Mouse (Mus musculus) kidney, adult 18-20 months (tissue): ENCODE measurements at regions not wholly inside any gene's neighbourhood (a gene's known extent, or its start where the extent isn't known, plus 50 kb on each side); places are given as distances from the start of the nearest gene placed in this dataset.

ENCODE experiments used
- DNase-seq: peaks from one replicate; pipeline ENCODE4 v3.0.0; 2021

GRCm38 (mm10) chr5:46488140-46488942, 630.9 kb upstream of the Lcorl start:
- DNase-seq, result no peak

- DNase-seq, result no peak
Measured at GRCm38 (mm10) chr5:46486740-46487326, 629.4 kb upstream of the Lcorl start.

DNA sequence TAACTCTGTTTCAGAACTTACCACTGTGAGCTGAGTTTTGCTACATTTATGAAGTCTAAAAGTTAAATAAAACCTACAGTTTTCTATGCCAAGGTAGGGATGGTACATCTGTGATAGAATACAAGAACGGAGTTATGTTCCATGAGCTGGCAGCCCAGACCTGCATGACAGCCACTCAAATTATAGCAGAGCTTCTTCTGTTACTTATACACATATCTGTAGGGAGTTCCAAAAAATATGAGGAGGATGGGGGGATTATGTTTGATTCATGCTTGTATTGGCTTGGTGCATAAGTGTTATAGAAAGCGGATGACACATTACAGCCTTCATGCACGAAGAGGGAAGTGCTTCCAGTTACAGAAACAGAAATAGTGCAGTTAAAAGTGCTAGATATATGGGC, 598.9 kb upstream of the Lcorl start:
- DNase-seq, result no peak

- DNase-seq, result no peak
Measured at GRCm38 (mm10) chr5:46448274-46448673, 590.9 kb upstream of the Lcorl start.

DNA sequence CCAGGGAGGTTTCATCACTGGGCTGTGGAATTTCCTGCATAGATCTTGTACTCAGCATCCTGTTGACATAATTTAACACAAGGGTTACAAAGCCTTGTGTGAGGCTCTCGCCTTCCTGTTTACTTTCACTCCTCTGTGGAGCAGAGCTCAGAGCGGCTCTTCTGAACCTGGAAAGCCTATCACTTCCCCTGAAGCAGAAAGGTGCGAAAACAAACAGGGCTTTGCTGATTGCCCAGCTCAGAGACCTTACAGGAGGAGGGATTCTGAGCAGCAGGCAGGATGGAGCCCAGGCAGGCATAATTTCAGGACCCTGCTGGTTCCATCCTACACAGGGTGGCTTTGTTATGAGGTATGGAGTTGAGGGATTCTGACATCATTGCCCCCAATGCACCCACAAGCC, 588.4 kb upstream of the Lcorl start:
- DNase-seq, result no peak

GRCm38 (mm10) chr5:46445122-46445521, 587.7 kb upstream of the Lcorl start:
- DNase-seq, result no peak

- no peak for DNase-seq
Measured at GRCm38 (mm10) chr5:46443805-46444340, 586.5 kb upstream of the Lcorl start.

GRCm38 (mm10) chr5:46442600-46443248, 585.3 kb upstream of the Lcorl start:
- DNase-seq, result no peak

DNA sequence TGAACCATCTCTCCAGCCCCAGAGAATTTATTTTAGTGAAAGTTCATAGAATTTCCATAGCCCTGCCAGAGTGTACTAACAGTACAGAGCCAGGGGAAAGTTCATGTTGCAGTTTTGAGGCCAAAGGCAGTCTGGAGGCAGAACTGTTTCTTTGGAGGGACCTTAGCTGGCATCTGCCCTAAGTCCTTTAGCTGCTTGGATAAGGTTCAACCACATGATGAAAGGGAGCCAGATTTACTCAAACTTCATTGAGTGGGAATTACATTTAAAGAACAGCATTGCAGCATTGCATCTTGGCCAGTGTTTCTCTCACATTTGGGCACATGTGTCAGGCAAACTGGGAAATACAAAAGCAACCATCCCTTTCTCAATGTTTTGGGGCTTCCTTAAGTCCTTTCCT, 584.3 kb upstream of the Lcorl start:
- DNase-seq, result no peak

DNA sequence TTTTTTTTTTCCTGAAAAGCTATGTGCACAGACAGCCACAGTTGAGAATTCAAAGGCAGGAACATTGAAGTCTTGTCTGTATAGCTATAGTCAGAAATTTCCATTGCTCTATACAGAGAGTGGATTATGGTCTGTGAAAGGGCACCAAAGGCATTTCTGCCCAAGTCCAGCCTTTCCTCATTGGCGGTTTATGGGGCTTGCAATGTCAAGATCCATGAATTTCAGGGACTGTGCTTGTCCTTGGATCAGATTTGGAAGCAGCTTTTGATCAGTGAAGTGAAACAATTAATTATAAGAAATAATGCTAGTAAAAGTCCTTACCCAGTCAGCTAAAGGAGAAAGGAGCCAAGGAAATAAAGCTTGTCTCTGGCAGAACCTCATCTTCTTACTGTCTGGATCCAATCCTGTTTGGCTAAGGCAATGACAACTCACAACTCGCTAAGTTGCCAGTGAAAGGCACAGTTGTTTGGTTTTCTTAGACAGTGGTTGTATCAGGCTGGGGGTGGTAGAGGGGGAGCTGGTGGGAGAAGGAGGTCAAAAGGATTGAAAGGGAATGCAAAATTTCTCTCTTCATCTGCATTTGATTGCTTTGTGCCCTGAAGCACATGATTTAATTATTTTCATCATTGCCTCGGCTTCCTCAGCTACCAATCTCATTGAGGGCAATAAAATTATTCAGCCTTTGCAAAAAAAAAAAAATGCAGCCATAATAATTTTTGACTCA, 574.4 kb upstream of the Lcorl start:
- DNase-seq, result no peak

GRCm38 (mm10) chr5:46422738-46423137, 565.3 kb upstream of the Lcorl start:
- DNase-seq, result no peak

DNA sequence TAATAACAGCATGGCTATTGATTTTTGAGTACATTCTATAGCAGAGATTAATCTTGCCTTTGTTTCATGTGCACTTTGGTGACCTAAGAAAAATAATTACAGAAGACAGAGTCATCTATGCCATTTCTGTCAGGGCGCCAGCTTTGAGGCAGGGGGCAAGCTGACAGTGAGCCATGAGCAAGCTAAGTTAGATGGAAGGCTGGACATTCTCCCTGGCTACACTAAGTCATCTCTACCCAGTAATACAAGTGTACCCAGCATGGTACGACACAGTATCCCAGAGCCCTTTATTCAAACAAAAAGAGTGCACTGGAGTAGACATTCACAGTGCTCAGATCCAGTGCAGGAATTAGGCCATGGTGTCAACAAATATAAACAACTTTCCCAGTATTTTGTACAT, 549.6 kb upstream of the Lcorl start:
- DNase-seq, result no peak

- no peak for DNase-seq
Measured at GRCm38 (mm10) chr5:46406404-46406803, 549.0 kb upstream of the Lcorl start.

DNA sequence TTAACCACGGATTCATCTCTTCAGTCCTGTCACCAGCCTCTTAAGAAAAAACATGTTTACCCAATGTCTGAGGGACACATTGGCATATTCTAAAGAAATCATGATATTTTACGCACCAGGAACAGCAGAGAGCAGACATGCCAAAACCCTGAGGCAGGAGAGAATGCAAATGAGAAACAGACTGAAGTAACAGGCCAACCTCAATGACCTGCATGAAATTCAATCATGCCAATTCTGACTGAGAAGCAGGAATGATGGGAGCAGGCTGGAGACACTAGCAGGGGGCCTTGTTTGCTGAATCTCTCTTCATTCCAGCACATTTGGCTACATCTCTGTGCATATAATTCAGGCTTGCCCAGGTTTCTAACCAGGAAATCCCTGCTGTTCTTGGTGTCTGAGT, 529.2 kb upstream of the Lcorl start:
- DNase-seq, result no peak

GRCm38 (mm10) chr5:46367328-46367727, 509.9 kb upstream of the Lcorl start:
- DNase-seq, result no peak

GRCm38 (mm10) chr5:46363661-46364060, 506.2 kb upstream of the Lcorl start:
- DNase-seq, result no peak

GRCm38 (mm10) chr5:46361637-46362036, 504.2 kb upstream of the Lcorl start:
- DNase-seq, result no peak

DNA sequence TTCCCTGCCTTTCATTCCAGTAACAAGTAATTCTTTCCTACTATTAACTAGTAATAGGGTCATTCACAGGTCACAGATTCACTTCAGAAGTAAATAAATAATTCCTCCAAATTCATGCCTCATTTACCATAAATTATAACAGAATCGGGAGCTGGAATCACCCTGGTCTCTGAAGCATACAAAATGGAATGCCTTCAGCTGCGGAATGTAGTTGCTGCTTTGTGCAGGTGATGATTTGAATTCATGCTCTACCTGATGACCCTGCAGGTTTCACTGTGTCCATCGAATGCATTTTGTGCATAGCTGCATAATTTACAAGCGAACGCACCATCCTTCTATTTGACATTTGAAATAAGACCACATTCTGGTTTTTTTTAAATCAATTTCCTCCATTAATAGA, 491.0 kb upstream of the Lcorl start:
- no peak for DNase-seq

DNA sequence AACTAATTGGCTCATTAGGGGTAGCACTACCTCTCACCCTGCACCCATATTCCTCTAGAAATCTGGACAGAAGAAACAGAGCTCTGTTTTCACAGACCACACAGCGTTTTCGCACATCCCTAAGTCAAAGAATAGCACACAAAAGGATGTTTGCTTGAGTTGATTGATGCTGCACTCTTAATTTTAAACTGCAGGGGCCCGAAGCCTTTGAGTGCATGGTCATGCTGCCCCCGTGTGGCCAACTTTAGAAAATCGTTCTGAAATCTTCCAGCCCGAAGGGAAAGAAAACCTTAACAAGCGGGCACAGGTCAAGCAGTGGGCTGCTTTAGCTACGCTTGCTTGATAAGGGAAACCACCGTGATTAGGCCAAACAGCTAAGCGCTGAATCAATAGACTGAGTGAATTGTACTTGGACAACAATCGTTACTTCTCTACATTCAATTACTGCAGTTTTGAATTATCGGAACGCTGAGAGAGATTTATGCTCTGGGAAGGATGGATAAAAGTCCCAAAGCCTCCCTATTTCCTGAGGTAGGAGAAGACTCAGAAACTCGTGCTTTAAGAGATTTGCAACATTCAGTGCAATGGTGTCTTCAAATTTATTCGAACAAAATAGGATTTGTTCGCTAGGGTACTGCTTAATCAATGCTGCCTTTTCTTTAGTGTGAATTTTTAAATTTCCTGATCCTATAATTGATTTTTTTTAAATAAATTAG, 490.1 kb upstream of the Lcorl start:
- peak; percentile 67 for DNase-seq

DNA sequence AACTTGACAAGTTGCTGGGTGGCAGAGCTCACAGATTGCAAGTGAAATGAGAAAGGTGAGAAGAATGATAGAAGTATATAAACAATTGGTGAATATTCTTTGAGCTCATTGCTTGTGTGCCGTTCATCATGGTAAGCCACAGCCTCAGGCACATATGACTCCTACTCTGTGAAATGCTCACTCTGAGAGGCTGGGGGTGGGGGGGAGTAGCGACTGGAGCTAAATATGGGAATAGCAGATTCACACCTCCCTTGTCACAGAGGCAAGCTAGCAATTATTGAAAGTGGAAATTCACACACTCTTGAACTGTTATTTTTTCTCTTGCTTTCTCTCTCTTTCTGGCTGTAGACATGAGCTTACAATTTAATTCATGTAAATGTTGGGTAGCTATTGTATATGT, 481.0 kb upstream of the Lcorl start:
- no peak for DNase-seq

- DNase-seq, result no peak
Measured at GRCm38 (mm10) chr5:46330880-46331279, 473.5 kb upstream of the Lcorl start.
